Mouse (Mus musculus) C2C12 (cell line): ENCODE results near the gene Nhej1.

ENCODE experiments used
- CTCF ChIP-seq: IDR thresholded peaks from one replicate; pipeline ENCODE4 v1.5.1; 2011; ENCODE audit not compliant: control insufficient read depth, insufficient read depth, insufficient read length
- MYOD1 ChIP-seq: IDR thresholded peaks from one replicate; pipeline ENCODE4 v1.6.1; 2011; ENCODE audit warnings: low read depth; ENCODE audit not compliant: control insufficient read depth, insufficient read length

GRCm38 (mm10) chr1:74977001-74977400 lies 148.0 kb downstream of the Nhej1 start:
- TF ChIP-seq CTCF (no peak), MYOD1 (no peak)
